Mouse (Mus musculus): ENCODE data around the gene Grpel1. TPM values are rescaled to one million over a fixed set of nuclear protein-coding genes. Genes with fewer than 3 reads are reported as not detected.

Gene Grpel1
- total RNA-seq, 2 experiments from 2014 or later: 31.7 to 33.2 TPM

- DNase-seq: no peak
Observed at GRCm38 (mm10) chr5:36461231-36461630, 3.6 kb upstream of the Grpel1 start.

GRCm38 (mm10) chr5:36462810-36463209 is 2.0 kb upstream of the Grpel1 start:
- peak; percentile 56 for DNase-seq

GRCm38 (mm10) chr5:36463391-36463790 is 1.4 kb upstream of the Grpel1 start:
- DNase-seq: no peak

- DNase-seq: no peak
Observed at GRCm38 (mm10) chr5:36465889-36466288, 1.1 kb downstream of the Grpel1 start.

- DNase-seq: no peak
Observed at GRCm38 (mm10) chr5:36471206-36471605, 6.4 kb downstream of the Grpel1 start.

GRCm38 (mm10) chr5:36472876-36473655 is 8.3 kb downstream of the Grpel1 start:
- DNase-seq: no peak

GRCm38 (mm10) chr5:36474283-36474682 is 9.5 kb downstream of the Grpel1 start:
- DNase-seq: peak; percentile 31

GRCm38 (mm10) chr5:36477486-36477885 is 12.7 kb downstream of the Grpel1 start:
- DNase-seq: no peak

- DNase-seq: no peak
Observed at GRCm38 (mm10) chr5:36478540-36479420, 14.0 kb downstream of the Grpel1 start.

GRCm38 (mm10) chr5:36479735-36480134 is 14.9 kb downstream of the Grpel1 start:
- DNase-seq: no peak

- DNase-seq: no peak
Observed at GRCm38 (mm10) chr5:36480398-36480797, 15.6 kb downstream of the Grpel1 start.

GRCm38 (mm10) chr5:36481114-36481513 is 16.3 kb downstream of the Grpel1 start:
- DNase-seq: no peak

- DNase-seq: peak; percentile 45
Observed at GRCm38 (mm10) chr5:36483203-36484101, 18.7 kb downstream of the Grpel1 start.

- peak; percentile 99 for DNase-seq
Observed at GRCm38 (mm10) chr5:36484171-36484990, 19.6 kb downstream of the Grpel1 start, which contains the start of the genes Tada2b and Ccdc96. Gene Tada2b (minus strand): TSS chr5:36484285. Gene Ccdc96 (plus strand): TSS chr5:36484588.

GRCm38 (mm10) chr5:36485306-36485705 is 20.5 kb downstream of the Grpel1 start:
- no peak for DNase-seq

- DNase-seq: no peak
Observed at GRCm38 (mm10) chr5:36489225-36489624, 24.4 kb downstream of the Grpel1 start.

- no peak for DNase-seq
Observed at GRCm38 (mm10) chr5:36493919-36494318, 29.1 kb downstream of the Grpel1 start.

- no peak for DNase-seq
Observed at GRCm38 (mm10) chr5:36494709-36495108, 29.9 kb downstream of the Grpel1 start.

- no peak for DNase-seq
Observed at GRCm38 (mm10) chr5:36505235-36505634, 40.4 kb downstream of the Grpel1 start.

- DNase-seq: no peak
Observed at GRCm38 (mm10) chr5:36505643-36506042, 40.8 kb downstream of the Grpel1 start.

GRCm38 (mm10) chr5:36508351-36508750 is 43.6 kb downstream of the Grpel1 start:
- DNase-seq: no peak

All from gastrocnemius, postnatal 25 days (tissue).